In genomic region chr13:43266333-43266732, GRCm38 (mm10) we compare ENCODE assay signal across 25 mouse cellular contexts. TPM values are rescaled to one million over a fixed set of nuclear protein-coding genes. Genes with fewer than 3 reads are reported as not detected.
DNase-seq lines count a peak whose midpoint lies in the region; ATAC-seq and TF ChIP-seq lines count a peak whose summit lies in the region.
"Had no signal": no experiment of that assay in that cellular context is flagged by ENCODE, and none has a peak within 500 bp of the region (broad histone marks: within the 10 kb centered on the region; RNA-seq: fewer than 3 reads in every experiment).

No protein-coding gene starts in this region.

- WGBS in lung, adult 2 months = 80% methylated on average over 10 of the region's 10 CpGs
- 93% methylated on average over 10 of the region's 10 CpGs for WGBS in forebrain, embryonic 16.5 days
- WGBS in limb, embryonic 10.5 days = 91% methylated on average over 10 of the region's 10 CpGs

- no peak for TF ChIP-seq POLR2A in lung, adult 2 months (IDR thresholded peaks at IDR 0.05; ENCODE audit: borderline replicate concordance, extremely low read depth, low read depth, low read length)
- no peak for TF ChIP-seq POLR2A in MEL (IDR thresholded peaks at IDR 0.05; ENCODE audit: control insufficient read depth in 1 of 2, insufficient read depth in 1 of 2, low read depth in 1 of 2, low read length in 2 of 2, poor library complexity in 1 of 2)

- peaks cover 0 to 6% of the 10 kb centered on the region in 2 experiments; a peak in 2 of 4 replicates for H3K36me3 ChIP-seq in MEL (ENCODE audit: control insufficient read depth in 1 of 2, insufficient read depth in 2 of 2, low read length in 2 of 2)
- no peaks in the 10 kb centered on the region for H3K36me3 ChIP-seq in forebrain, embryonic 16.5 days (ENCODE audit: control insufficient read depth, insufficient read depth)
- no peaks in the 10 kb centered on the region for H3K36me3 ChIP-seq in limb, embryonic 10.5 days
- H3K36me3 ChIP-seq: embryonic facial prominence, embryonic 15.5 days; forebrain, embryonic 12.5 days; heart, embryonic 10.5 days; hindbrain, embryonic 13.5 days had no signal

- TF ChIP-seq CTCF in lung, adult 2 months (IDR thresholded peaks at IDR 0.05; ENCODE audit: insufficient read depth, low read length) = no peak
- no peak for TF ChIP-seq CTCF in MEL (IDR thresholded peaks at IDR 0.05 in 2 of 3, conservative IDR thresholded peaks at IDR 0.05 in 1 of 3; ENCODE audit: control insufficient read depth in 1 of 3, insufficient read depth in 1 of 3, low read depth in 2 of 3, low read length in 3 of 3, poor library complexity in 1 of 3, severe bottlenecking in 1 of 3)

- H3K9ac ChIP-seq in MEL (ENCODE audit: control insufficient read depth, low read depth, low read length, poor library complexity, severe bottlenecking) = no peak overlapping the region
- H3K9ac ChIP-seq in forebrain, embryonic 16.5 days (replicated peaks; ENCODE audit: low read depth, low read length) = no peak overlapping the region
- H3K9ac ChIP-seq: embryonic facial prominence, embryonic 15.5 days; forebrain, embryonic 12.5 days; hindbrain, embryonic 13.5 days; liver, embryonic 14.5 days; lung, embryonic 14.5 days had no signal

- peak; percentile 20 for DNase-seq in lung, postnatal 25 days (ENCODE audit: low spot score)
- no peak for DNase-seq in lung, adult 2 months
- peak; percentile 75 for DNase-seq in MEL (ENCODE audit: low read depth, low spot score)
- DNase-seq in limb, embryonic 10.5 days (ENCODE audit: low spot score) = no peak
- DNase-seq: adrenal gland, adult 8-10 months; B cell, adult 2 months; cerebellum, adult 8-10 months; gastrocnemius, postnatal 10 days; heart, postnatal 36 days; kidney, adult 11 months; kidney, postnatal 25 days; liver; lung, embryonic 14.5 days; lung, postnatal 14 days; retina, postnatal 1 day; right cerebral cortex, postnatal 25 days; thymus, postnatal 25 days had no signal

- peak; percentile 14 to 55; a peak in 3 of 4 replicates for TF ChIP-seq EP300 in MEL (IDR thresholded peaks at IDR 0.05; ENCODE audit: low read depth in 1 of 2, low read length in 2 of 2)

- peak; percentile 68 for ATAC-seq in common myeloid progenitor, adult 5-6 weeks (replicated peaks; ENCODE audit: low read depth, poor library complexity, severe bottlenecking)
- ATAC-seq in megakaryocyte progenitor cell, adult 5-6 weeks (replicated peaks; ENCODE audit: poor library complexity) = peak; percentile 55
- no peak for ATAC-seq in forebrain, embryonic 16.5 days

- no peak for TF ChIP-seq RAD21 in MEL (IDR thresholded peaks at IDR 0.05; ENCODE audit: low read depth, low read length)

- H3K27ac ChIP-seq in MEL (ENCODE audit: control insufficient read depth, low read depth, low read length) = 0 out of 2 replicates have a peak overlapping the region, but pooled peaks have one; percentile 18
- H3K27ac ChIP-seq in forebrain, embryonic 16.5 days (ENCODE audit: low read length) = no peak overlapping the region
- no peak overlapping the region for H3K27ac ChIP-seq in limb, embryonic 10.5 days
- H3K27ac ChIP-seq: embryonic facial prominence, embryonic 15.5 days; forebrain, embryonic 12.5 days; heart, embryonic 10.5 days; hindbrain, embryonic 13.5 days; liver, embryonic 14.5 days had no signal

- no peaks in the 10 kb centered on the region for H3K9me3 ChIP-seq in MEL (replicated peaks; ENCODE audit: insufficient read depth, low read length)
- no peaks in the 10 kb centered on the region for H3K9me3 ChIP-seq in forebrain, embryonic 16.5 days (ENCODE audit: control insufficient read depth, low read length)
- no peaks in the 10 kb centered on the region for H3K9me3 ChIP-seq in limb, embryonic 10.5 days (replicated peaks)
- H3K9me3 ChIP-seq: embryonic facial prominence, embryonic 15.5 days; forebrain, embryonic 12.5 days; heart, embryonic 10.5 days; hindbrain, embryonic 13.5 days had no signal

- no peak overlapping the region for H3K4me2 ChIP-seq in forebrain, embryonic 16.5 days (ENCODE audit: low read length)
- H3K4me2 ChIP-seq: embryonic facial prominence, embryonic 15.5 days; forebrain, embryonic 12.5 days; hindbrain, embryonic 13.5 days; lung, embryonic 14.5 days had no signal

- H3K27me3 ChIP-seq in MEL (ENCODE audit: control insufficient read depth in 1 of 2, insufficient read depth in 2 of 2, low read length in 2 of 2) = no peaks in the 10 kb centered on the region
- H3K27me3 ChIP-seq in forebrain, embryonic 16.5 days (replicated peaks; ENCODE audit: control insufficient read depth, insufficient read depth, low read length) = no peaks in the 10 kb centered on the region
- no peaks in the 10 kb centered on the region for H3K27me3 ChIP-seq in limb, embryonic 10.5 days (ENCODE audit: low read depth, poor library complexity, severe bottlenecking)
- H3K27me3 ChIP-seq: embryonic facial prominence, embryonic 15.5 days; hindbrain, embryonic 13.5 days had no signal

- peaks cover 11% of the 10 kb centered on the region; the same call in 1 of the 2 replicates for H3K4me1 ChIP-seq in lung, adult 2 months (ENCODE audit: control insufficient read depth, insufficient read depth, low read length)
- H3K4me1 ChIP-seq in MEL (ENCODE audit: control insufficient read depth in 1 of 2, insufficient read depth in 2 of 2, low read length in 2 of 2) = peaks cover 3 to 13% of the 10 kb centered on the region in 2 experiments
- H3K4me1 ChIP-seq in forebrain, embryonic 16.5 days (replicated peaks; ENCODE audit: control insufficient read depth, insufficient read depth, low read length) = peaks cover 8% of the 10 kb centered on the region; the same call in 1 of the 2 replicates
- peaks cover 18% of the 10 kb centered on the region for H3K4me1 ChIP-seq in limb, embryonic 10.5 days

- H3K4me3 ChIP-seq in lung, adult 2 months (replicated peaks; ENCODE audit: extremely low read depth, low read depth, low read length) = no peak overlapping the region
- no peak overlapping the region for H3K4me3 ChIP-seq in MEL (ENCODE audit: control insufficient read depth in 1 of 2, insufficient read depth in 1 of 2, low read depth in 2 of 2, low read length in 2 of 2)
- no peak overlapping the region for H3K4me3 ChIP-seq in forebrain, embryonic 16.5 days (replicated peaks; ENCODE audit: low read length)
- H3K4me3 ChIP-seq in limb, embryonic 10.5 days = no peak overlapping the region
- H3K4me3 ChIP-seq: embryonic facial prominence, embryonic 15.5 days; forebrain, embryonic 12.5 days; heart, embryonic 10.5 days; hindbrain, embryonic 13.5 days had no signal

- no peaks in the 10 kb centered on the region for H3K79me2 ChIP-seq in MEL (ENCODE audit: control insufficient read depth, insufficient read depth, low read length, poor library complexity)

TF ChIP-seq in MEL, 35 proteins besides CTCF, POLR2A, EP300 and RAD21:
- TF ChIP-seq MAZ (IDR thresholded peaks at IDR 0.05; ENCODE audit: low read depth, low read length) = no peak
- no peak for TF ChIP-seq MYB (IDR thresholded peaks at IDR 0.05; ENCODE audit: low read depth, low read length)
- TF ChIP-seq E2F4 (IDR thresholded peaks at IDR 0.05; ENCODE audit: borderline replicate concordance, low read depth, low read length) = no peak
- TF ChIP-seq TCF12 (IDR thresholded peaks at IDR 0.05; ENCODE audit: low read depth, low read length) = 0 out of 2 replicates have a peak, but pooled peaks have one; percentile 21
TF ChIP-seq in MEL: peak in this region for 1.

RNA-seq across cellular contexts. Expression of gene Gfod1, which starts 37.6 kb away (rescaled TPM):
- polyA plus RNA-seq in lung, adult 2 months (2012; rRNA removed) = 11.7 and 12.9 TPM in 2 replicates
- 0.27 and 0.62 TPM in 2 replicates for total RNA-seq in MEL (2012; rRNA removed)
- under 1 TPM in 1 of 2 experiments, not detected in 1; 0.93 TPM for polyA plus RNA-seq in MEL (2012; ENCODE audit: insufficient read depth in 1 of 2, insufficient read length in 2 of 2, low read depth in 1 of 2, low replicate concordance in 2 of 2, missing spikeins in 1 of 2)
- 7.4 and 11.2 TPM in 2 replicates for total RNA-seq in common myeloid progenitor, adult 5-6 weeks (2017)
- total RNA-seq in megakaryocyte progenitor cell, adult 5-6 weeks (2015) = 10.9 and 16.6 TPM in 2 replicates
- 6.1 and 10.3 TPM in 2 replicates for total RNA-seq in megakaryocyte progenitor cell, adult 5-6 weeks (2017)
- polyA plus RNA-seq in forebrain, embryonic 16.5 days (2015; fragmentation: Nextera tagmentation; extraction: Ambion mirVana) = 2.1 and 2.3 TPM in 2 replicates
- polyA plus RNA-seq in limb, embryonic 10.5 days (2016; fragmentation: Nextera tagmentation; extraction: Ambion mirVana) = 0.13 and 0.23 TPM in 2 replicates

Comparison
In these comparisons a context has a peak if more than half of its experiments do, and no peak if none do; other contexts are left out.
1. DNase-seq: peak in lung, postnatal 25 days (single experiment) and MEL (single experiment); none in lung, adult 2 months (single experiment) and limb, embryonic 10.5 days (single experiment).